Mouse (Mus musculus) intestine, embryonic 14.5 days (tissue): ENCODE data around the gene Rfng. TPM values are rescaled to one million over a fixed set of nuclear protein-coding genes. Genes with fewer than 3 reads are reported as not detected.
A peak's percentile ranks its signal among the peaks of the same experiment; 100 is the strongest.
"Not testable (repeated sequence)": the region's sequence is repeated elsewhere in the genome, so short reads cannot be mapped to it uniquely, and the experiment has no call there.

Experiments used
- ATAC-seq: fragments of 200-750 bp; cut with Nextera tagmentation; replicated peaks from 2 replicates; pipeline ENCODE4 v1.8.0; 2017; ENCODE audit warnings: low read depth, moderate number of reproducible peaks, moderate TSS enrichment, moderate library complexity; ENCODE audit not compliant: low FRiP score, low TSS enrichment
- DNase-seq: peaks from one replicate; pipeline ENCODE4 v3.0.0-alpha.2; 2018; ENCODE audit warnings: low spot score
- H3K27ac ChIP-seq: fragments of 300-500 bp; sonication (generic); 2 replicates; pipeline ENCODE4 v1.5.1; 2014; ENCODE audit warnings: low read depth, mild to moderate bottlenecking, control low read depth
- H3K27me3 ChIP-seq: fragments of 300-500 bp; sonication (generic); replicated peaks from 2 replicates; pipeline ENCODE4 v1.6.1; 2014; ENCODE audit warnings: low read length, control low read depth; ENCODE audit not compliant: control insufficient read depth, insufficient read depth
- H3K36me3 ChIP-seq: fragments of 300-500 bp; sonication (generic); 2 replicates; pipeline ENCODE4 v1.6.1; 2014; ENCODE audit warnings: low read length, control low read depth; ENCODE audit not compliant: control insufficient read depth, insufficient read depth
- H3K4me1 ChIP-seq: fragments of 300-500 bp; sonication (generic); replicated peaks from 2 replicates; pipeline ENCODE4 v1.6.1; 2014; ENCODE audit warnings: low read length, control low read depth, mixed read lengths; ENCODE audit not compliant: control insufficient read depth, insufficient read depth
- H3K4me2 ChIP-seq: fragments of 300-500 bp; sonication (generic); 2 replicates; pipeline ENCODE4 v1.6.1; 2014; ENCODE audit warnings: low read length
- H3K4me3 ChIP-seq: fragments of 300-500 bp; sonication (generic); 2 replicates; pipeline ENCODE4 v1.5.1; 2014; ENCODE audit warnings: low read depth, low read length, control low read depth, mixed read lengths
- H3K9ac ChIP-seq: fragments of 300-500 bp; sonication (generic); 2 replicates; pipeline ENCODE4 v1.6.1; 2014; ENCODE audit warnings: mild to moderate bottlenecking, low read length
- H3K9me3 ChIP-seq: fragments of 300-500 bp; sonication (generic); 2 replicates; pipeline ENCODE4 v1.6.1; 2016; ENCODE audit warnings: low read length, control low read depth; ENCODE audit not compliant: control insufficient read depth
- WGBS: fragments of 180-500 bp; shearing (Covaris S2); extraction: QIAGEN DNeasy Blood & Tissue Kit; methylation state at CpG from one replicate; pipeline ENCODE4 v1.1.7; 2014; 5-methylcytosine and 5-hydroxymethylcytosine counted together
- polyA plus RNA-seq: library from polyadenylated mRNA; unstranded; fragments of >200 nt; fragmentation: Nextera tagmentation; extraction: Ambion mirVana; gene quantifications from 2 replicates; pipeline ENCODE4 v1.2.1, GENCODE M21; 2014

Gene Rfng
- polyA plus RNA-seq, 1 experiment from 2014 or later = 28.3 TPM

- H3K4me3 ChIP-seq, DNase-seq, H3K4me1 ChIP-seq, H3K9me3 ChIP-seq, H3K27ac ChIP-seq, ATAC-seq, H3K27me3 ChIP-seq, H3K9ac ChIP-seq, H3K4me2 ChIP-seq: not testable (repeated sequence)
- peaks cover 76% of the 10 kb centered on the region for H3K36me3 ChIP-seq
- WGBS = 93% methylated on average over 9 of the region's 10 CpGs
Observed at GRCm38 (mm10) chr11:120788460-120788859, 4.5 kb upstream of the Rfng start.

GRCm38 (mm10) chr11:120785145-120785544 is 1.1 kb upstream of the Rfng start:
- 29% methylated on average over 9 of the region's 9 CpGs for WGBS

GRCm38 (mm10) chr11:120783426-120784063 is 462 bp downstream of the Rfng start:
- peaks cover 6% of the 10 kb centered on the region for H3K4me1 ChIP-seq
- ATAC-seq (peak; percentile 4; the same call in 1 of the 2 replicates), DNase-seq (no peak)
- H3K27ac ChIP-seq = peak overlapping the region; percentile 70
- H3K9ac ChIP-seq = peak overlapping the region; percentile 83
- peak overlapping the region; percentile 99 for H3K4me3 ChIP-seq
- 2% methylated on average over 42 of the region's 42 CpGs for WGBS
- peak overlapping the region; percentile 87 for H3K4me2 ChIP-seq
- H3K36me3 ChIP-seq = peaks cover 45% of the 10 kb centered on the region
- H3K9me3 ChIP-seq = no peaks in the 10 kb centered on the region
- H3K27me3 ChIP-seq = no peaks in the 10 kb centered on the region

More at GRCm38 (mm10) chr11:120785145-120785544, 1.1 kb upstream of the Rfng start:
- Histone ChIP-seq H3K27ac (no peak overlapping the region; the same call in 1 of the 2 replicates), H3K4me3 (peak overlapping the region; percentile 99), H3K36me3 (peaks cover 55% of the 10 kb centered on the region), H3K4me2 (peak overlapping the region; percentile 87), H3K9ac (peak overlapping the region; percentile 83), H3K9me3 (no peaks in the 10 kb centered on the region), H3K27me3 (no peaks in the 10 kb centered on the region), H3K4me1 (peaks cover 6% of the 10 kb centered on the region)
- DNase-seq = no peak
- ATAC-seq = no peak

GRCm38 (mm10) chr11:120781361-120781760 is 2.6 kb downstream of the Rfng start:
- H3K4me1 ChIP-seq, ATAC-seq, DNase-seq, H3K27me3 ChIP-seq, H3K4me2 ChIP-seq, H3K9me3 ChIP-seq, H3K4me3 ChIP-seq, H3K9ac ChIP-seq, H3K27ac ChIP-seq: not testable (repeated sequence)
- 97% methylated on average over 6 of the region's 6 CpGs for WGBS
- H3K36me3 ChIP-seq = peaks cover 23% of the 10 kb centered on the region

GRCm38 (mm10) chr11:120779876-120780275 is 4.1 kb downstream of the Rfng start:
- Histone ChIP-seq H3K9me3 (no peaks in the 10 kb centered on the region), H3K36me3 (peaks cover 15% of the 10 kb centered on the region), H3K27me3 (no peaks in the 10 kb centered on the region), H3K9ac (no peak overlapping the region), H3K27ac (no peak overlapping the region), H3K4me1 (peaks cover under 1% of the 10 kb centered on the region), H3K4me3 (no peak overlapping the region), H3K4me2 (no peak overlapping the region)
- DNase-seq = no peak
- WGBS = 86% methylated on average over 1 of the region's 1 CpGs
- ATAC-seq = no peak

GRCm38 (mm10) chr11:120777123-120777522 is 6.9 kb downstream of the Rfng start:
- H3K27me3 ChIP-seq = no peaks in the 10 kb centered on the region
- DNase-seq (no peak), ATAC-seq (no peak)
- no peaks in the 10 kb centered on the region for H3K4me1 ChIP-seq
- no peak overlapping the region for H3K9ac ChIP-seq
- 34% methylated on average over 6 of the region's 6 CpGs for WGBS
- no peak overlapping the region for H3K27ac ChIP-seq
- H3K36me3 ChIP-seq = peaks cover 15% of the 10 kb centered on the region
- H3K4me3 ChIP-seq = no peak overlapping the region
- H3K4me2 ChIP-seq = no peak overlapping the region
- no peaks in the 10 kb centered on the region for H3K9me3 ChIP-seq

GRCm38 (mm10) chr11:120775774-120776469 is 8.1 kb downstream of the Rfng start:
- peak; percentile 83 for ATAC-seq
- no peaks in the 10 kb centered on the region for H3K27me3 ChIP-seq
- H3K27ac ChIP-seq = no peak overlapping the region
- DNase-seq = peak; percentile 99
- H3K9ac ChIP-seq = no peak overlapping the region
- 0 out of 2 replicates have a peak, but pooled peaks cover 9% of the 10 kb centered on the region for H3K36me3 ChIP-seq
- WGBS = 23% methylated on average over 15 of the region's 15 CpGs
- H3K4me2 ChIP-seq = 0 out of 2 replicates have a peak overlapping the region, but pooled peaks have one; percentile 23
- H3K4me3 ChIP-seq = no peak overlapping the region
- no peaks in the 10 kb centered on the region for H3K9me3 ChIP-seq
- H3K4me1 ChIP-seq = no peaks in the 10 kb centered on the region

GRCm38 (mm10) chr11:120773463-120774190 is 10.4 kb downstream of the Rfng start:
- 88% methylated on average over 7 of the region's 7 CpGs for WGBS
- Histone ChIP-seq H3K27ac (no peak overlapping the region), H3K9me3 (no peaks in the 10 kb centered on the region), H3K27me3 (no peaks in the 10 kb centered on the region), H3K36me3 (no peaks in the 10 kb centered on the region), H3K4me1 (no peaks in the 10 kb centered on the region), H3K4me2 (no peak overlapping the region), H3K4me3 (no peak overlapping the region), H3K9ac (no peak overlapping the region)
- no peak for DNase-seq
- no peak for ATAC-seq
